Mouse (Mus musculus): ENCODE measurements around the gene Tmc3. TPM values are rescaled to one million over a fixed set of nuclear protein-coding genes. Genes with fewer than 3 reads are reported as not detected.

The Tmc3 gene
- polyA plus RNA-seq, 2 experiments = 0.17 to 0.18 TPM

DNA sequence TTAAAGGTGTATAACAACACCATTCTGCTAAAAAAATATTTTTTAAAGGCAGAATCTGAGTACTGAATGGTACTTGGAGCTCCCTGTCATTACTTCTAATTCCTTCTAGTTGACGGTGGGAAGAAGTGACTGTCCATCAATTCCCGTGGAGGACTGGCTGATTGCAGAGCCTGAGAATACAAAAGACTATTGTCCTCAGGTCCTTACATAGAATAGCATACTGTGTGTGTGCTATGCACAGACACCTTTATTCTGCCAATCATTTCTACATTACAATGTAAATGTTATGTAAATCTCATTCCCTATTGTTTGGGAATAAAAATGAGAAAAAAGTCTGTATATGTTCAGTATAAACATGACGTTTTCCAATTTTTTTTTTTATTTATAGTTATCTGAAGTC is 22.9 kb upstream of the Tmc3 start:
- Histone ChIP-seq H3K36me3 (replicated peaks; ENCODE audit: control insufficient read depth, insufficient read depth, low read depth) (no peaks in the 10 kb centered on the region), H3K4me1 (replicated peaks; ENCODE audit: control insufficient read depth in 2 of 2, insufficient read depth in 2 of 2, low read length in 1 of 2) (no peaks in the 10 kb centered on the region; a peak in 2 of 4 replicates), H3K27me3 (ENCODE audit: control insufficient read depth, insufficient read depth, low read length) (no peaks in the 10 kb centered on the region), H3K4me3 (ENCODE audit: insufficient read depth in 1 of 2, low read depth in 2 of 2, low read length in 2 of 2) (no peak overlapping the region), H3K4me2 (ENCODE audit: low read depth) (no peak overlapping the region), H3K27ac (no peak overlapping the region), H3K9me3 (ENCODE audit: control insufficient read depth, low read length) (no peaks in the 10 kb centered on the region), H3K9ac (replicated peaks) (no peak overlapping the region)
- no peak for DNase-seq (ENCODE audit: low read depth in 3 of 3, low spot score in 3 of 3)
- TF ChIP-seq CTCF (IDR thresholded peaks at IDR 0.05; ENCODE audit: low read depth) (no peak), EP300 (IDR thresholded peaks at IDR 0.05; ENCODE audit: low read depth) (no peak)
- ATAC-seq (ENCODE audit: insufficient read depth) = no peak
- 50% methylated on average over 3 of the region's 3 CpGs for WGBS (ENCODE audit: insufficient replicate concordance)

- H3K27ac ChIP-seq = no peak overlapping the region
- WGBS (ENCODE audit: insufficient replicate concordance) = 36% methylated on average over 12 of the region's 12 CpGs
- no peak for ATAC-seq (ENCODE audit: insufficient read depth)
These were observed 20.0 kb upstream of the Tmc3 start for GRCm38 (mm10) chr7:83564635-83565291.

GRCm38 (mm10) chr7:83565976-83566375 is 18.8 kb upstream of the Tmc3 start:
- 13% methylated on average over 7 of the region's 7 CpGs for WGBS (ENCODE audit: insufficient replicate concordance)
- Histone ChIP-seq H3K4me1 (replicated peaks; ENCODE audit: control insufficient read depth in 2 of 2, insufficient read depth in 2 of 2, low read length in 1 of 2) (no peaks in the 10 kb centered on the region; a peak in 2 of 4 replicates), H3K4me3 (ENCODE audit: insufficient read depth in 1 of 2, low read depth in 2 of 2, low read length in 2 of 2) (no peak overlapping the region), H3K27me3 (ENCODE audit: control insufficient read depth, insufficient read depth, low read length) (no peaks in the 10 kb centered on the region), H3K9ac (replicated peaks) (no peak overlapping the region), H3K36me3 (replicated peaks; ENCODE audit: control insufficient read depth, insufficient read depth, low read depth) (no peaks in the 10 kb centered on the region), H3K27ac (no peak overlapping the region), H3K4me2 (ENCODE audit: low read depth) (no peak overlapping the region), H3K9me3 (ENCODE audit: control insufficient read depth, low read length) (no peaks in the 10 kb centered on the region)
- DNase-seq (ENCODE audit: low read depth in 3 of 3, low spot score in 3 of 3) (no peak), ATAC-seq (ENCODE audit: insufficient read depth) (no peak)
- TF ChIP-seq CTCF (IDR thresholded peaks at IDR 0.05; ENCODE audit: low read depth) (no peak), EP300 (IDR thresholded peaks at IDR 0.05; ENCODE audit: low read depth) (no peak)

More at GRCm38 (mm10) chr7:83564635-83565291, 20.0 kb upstream of the Tmc3 start:
- DNase-seq (ENCODE audit: low read depth in 3 of 3, low spot score in 3 of 3) = no peak
- Histone ChIP-seq H3K9me3 (ENCODE audit: control insufficient read depth, low read length) (no peaks in the 10 kb centered on the region), H3K36me3 (replicated peaks; ENCODE audit: control insufficient read depth, insufficient read depth, low read depth) (no peaks in the 10 kb centered on the region), H3K9ac (replicated peaks) (no peak overlapping the region), H3K27me3 (ENCODE audit: control insufficient read depth, insufficient read depth, low read length) (no peaks in the 10 kb centered on the region), H3K4me3 (ENCODE audit: insufficient read depth in 1 of 2, low read depth in 2 of 2, low read length in 2 of 2) (no peak overlapping the region), H3K4me1 (replicated peaks; ENCODE audit: control insufficient read depth in 2 of 2, insufficient read depth in 2 of 2, low read length in 1 of 2) (no peaks in the 10 kb centered on the region; a peak in 2 of 4 replicates), H3K4me2 (ENCODE audit: low read depth) (no peak overlapping the region)
- no peak for TF ChIP-seq EP300 (IDR thresholded peaks at IDR 0.05; ENCODE audit: low read depth)
- no peak for TF ChIP-seq CTCF (IDR thresholded peaks at IDR 0.05; ENCODE audit: low read depth)

DNA sequence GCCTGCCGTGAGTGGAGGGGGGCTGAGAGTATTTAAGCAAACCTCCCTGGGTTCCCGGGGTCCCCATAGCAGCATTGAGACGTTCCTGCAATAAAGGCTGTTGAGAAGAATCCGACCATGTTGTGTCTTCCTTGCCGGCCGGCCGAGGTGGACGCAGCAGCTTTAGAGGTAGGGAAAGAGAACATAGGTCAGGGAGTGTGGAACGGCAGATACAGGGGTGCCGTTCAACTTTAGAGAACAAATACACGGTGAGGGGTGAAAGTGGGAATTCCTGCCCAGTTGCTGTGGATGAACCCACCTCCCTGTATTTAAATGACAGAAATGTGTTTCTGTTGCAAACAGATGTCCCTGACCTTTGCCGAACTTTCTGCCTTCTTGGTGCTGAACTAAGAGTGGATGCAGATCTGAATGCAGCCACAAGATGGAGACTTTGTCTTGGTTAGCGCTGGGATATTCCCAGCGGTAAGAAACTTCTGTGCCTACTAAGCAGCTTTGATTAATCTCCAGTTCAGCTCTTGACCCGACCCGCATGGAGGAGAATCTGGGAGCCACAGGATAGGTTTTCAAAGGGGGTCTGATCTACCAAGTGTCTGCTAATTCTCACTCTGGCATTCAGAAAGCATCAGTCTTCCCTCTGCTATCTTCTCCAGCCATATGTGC is 16.8 kb upstream of the Tmc3 start:
- no peak overlapping the region for H3K4me3 ChIP-seq (ENCODE audit: insufficient read depth in 1 of 2, low read depth in 2 of 2, low read length in 2 of 2)
- H3K4me1 ChIP-seq (replicated peaks; ENCODE audit: control insufficient read depth in 2 of 2, insufficient read depth in 2 of 2, low read length in 1 of 2) = no peaks in the 10 kb centered on the region; a peak in 2 of 4 replicates
- DNase-seq (ENCODE audit: low read depth in 3 of 3, low spot score in 3 of 3) = no peak
- ATAC-seq (ENCODE audit: insufficient read depth) = no peak
- no peak overlapping the region for H3K9ac ChIP-seq (replicated peaks)
- H3K36me3 ChIP-seq (replicated peaks; ENCODE audit: control insufficient read depth, insufficient read depth, low read depth) = no peaks in the 10 kb centered on the region
- TF ChIP-seq CTCF (IDR thresholded peaks at IDR 0.05; ENCODE audit: low read depth) (peak; percentile 65), EP300 (IDR thresholded peaks at IDR 0.05; ENCODE audit: low read depth) (no peak)
- H3K27ac ChIP-seq = no peak overlapping the region
- no peaks in the 10 kb centered on the region for H3K27me3 ChIP-seq (ENCODE audit: control insufficient read depth, insufficient read depth, low read length)
- H3K9me3 ChIP-seq (ENCODE audit: control insufficient read depth, low read length) = no peaks in the 10 kb centered on the region
- no peak overlapping the region for H3K4me2 ChIP-seq (ENCODE audit: low read depth)
- 46% methylated on average over 16 of the region's 16 CpGs for WGBS (ENCODE audit: insufficient replicate concordance)

GRCm38 (mm10) chr7:83568815-83569214 is 15.9 kb upstream of the Tmc3 start:
- Histone ChIP-seq H3K36me3 (replicated peaks; ENCODE audit: control insufficient read depth, insufficient read depth, low read depth) (no peaks in the 10 kb centered on the region), H3K27me3 (ENCODE audit: control insufficient read depth, insufficient read depth, low read length) (no peaks in the 10 kb centered on the region), H3K4me2 (ENCODE audit: low read depth) (no peak overlapping the region), H3K4me1 (replicated peaks; ENCODE audit: control insufficient read depth in 2 of 2, insufficient read depth in 2 of 2, low read length in 1 of 2) (no peaks in the 10 kb centered on the region; a peak in 2 of 4 replicates), H3K27ac (no peak overlapping the region), H3K9me3 (ENCODE audit: control insufficient read depth, low read length) (no peaks in the 10 kb centered on the region), H3K9ac (replicated peaks) (no peak overlapping the region), H3K4me3 (ENCODE audit: insufficient read depth in 1 of 2, low read depth in 2 of 2, low read length in 2 of 2) (no peak overlapping the region)
- DNase-seq (ENCODE audit: low read depth in 3 of 3, low spot score in 3 of 3) = no peak
- TF ChIP-seq EP300 (IDR thresholded peaks at IDR 0.05; ENCODE audit: low read depth) (no peak), CTCF (IDR thresholded peaks at IDR 0.05; ENCODE audit: low read depth) (no peak)
- ATAC-seq (ENCODE audit: insufficient read depth) = no peak
- WGBS (ENCODE audit: insufficient replicate concordance) = 67% methylated on average over 2 of the region's 2 CpGs

Measured in liver, embryonic 14.5 days (tissue).